Comparison of ENCODE assay signal across 18 mouse cellular contexts in the genomic region with DNA sequence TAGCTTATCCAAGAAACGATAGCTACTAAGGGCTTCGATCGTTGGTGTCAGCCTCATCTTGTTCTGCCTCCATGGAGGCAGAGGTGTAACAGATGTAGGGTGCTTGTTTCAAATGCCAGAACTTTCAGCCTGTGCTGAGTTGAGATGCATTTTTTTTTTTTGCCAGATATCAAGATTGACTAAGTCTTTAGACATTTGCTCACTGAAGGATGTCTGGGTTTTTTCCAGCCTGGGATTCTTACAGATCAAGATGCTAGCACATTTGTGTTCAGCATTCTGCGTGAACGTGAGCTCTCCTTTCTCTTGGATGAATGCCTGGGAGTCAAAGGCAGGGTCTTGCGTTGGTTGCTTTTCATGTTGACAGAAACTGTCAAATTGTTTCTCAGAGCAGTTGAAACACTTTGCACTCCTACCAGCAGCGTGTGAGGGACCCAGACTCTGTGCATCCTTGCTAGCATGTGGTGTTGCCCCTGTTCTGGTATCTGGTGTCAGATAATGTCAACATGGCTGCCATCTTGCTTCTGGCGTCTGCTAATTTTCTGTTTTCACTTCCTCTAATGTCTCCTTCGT.
"Had no signal": no experiment of that assay in that cellular context is flagged by ENCODE, and none has a peak within 500 bp of the region (broad histone marks: within the 10 kb centered on the region; RNA-seq: fewer than 3 reads in every experiment).

No protein-coding gene starts in this region.

- DNase-seq: kidney, postnatal 10 days; kidney, postnatal 36 days; left cerebral cortex, postnatal 4 days; liver, postnatal 0 days; lung, embryonic 14.5 days; thymus, adult 18-20 months; thymus, postnatal 36 days had no signal

- H3K36me3 ChIP-seq: kidney, embryonic 15.5 days; limb, embryonic 12.5 days; limb, embryonic 15.5 days; midbrain, embryonic 12.5 days; neural tube, embryonic 13.5 days had no signal

- H3K27ac ChIP-seq: kidney, embryonic 15.5 days; limb, embryonic 12.5 days; limb, embryonic 15.5 days; liver, embryonic 14.5 days; macrophage; midbrain, embryonic 12.5 days; neural tube, embryonic 13.5 days had no signal

- H3K9me3 ChIP-seq: kidney, embryonic 15.5 days; limb, embryonic 12.5 days; limb, embryonic 15.5 days; midbrain, embryonic 12.5 days; neural tube, embryonic 13.5 days had no signal

- H3K4me3 ChIP-seq: kidney, embryonic 15.5 days; limb, embryonic 12.5 days; limb, embryonic 15.5 days; midbrain, embryonic 12.5 days; myocyte; neural tube, embryonic 13.5 days had no signal

- H3K4me2 ChIP-seq: kidney, embryonic 15.5 days; limb, embryonic 12.5 days; limb, embryonic 15.5 days; liver, embryonic 11.5 days; lung, embryonic 14.5 days; midbrain, embryonic 12.5 days; neural tube, embryonic 13.5 days had no signal

- H3K9ac ChIP-seq: kidney, embryonic 15.5 days; limb, embryonic 12.5 days; limb, embryonic 15.5 days; liver, embryonic 14.5 days; liver, postnatal 0 days; lung, embryonic 14.5 days; midbrain, embryonic 12.5 days; neural tube, embryonic 13.5 days had no signal

- H3K27me3 ChIP-seq: kidney, embryonic 15.5 days; limb, embryonic 12.5 days; limb, embryonic 15.5 days; midbrain, embryonic 12.5 days; neural tube, embryonic 13.5 days had no signal

- ATAC-seq: liver, postnatal 0 days; lung, postnatal 0 days; midbrain, embryonic 16.5 days had no signal
